Mouse (Mus musculus) liver, adult 2 months (tissue): ENCODE measurements at regions not wholly inside any gene's neighbourhood (a gene's known extent, or its start where the extent isn't known, plus 50 kb on each side); places are given as distances from the start of the nearest gene placed in this dataset.
"Not testable (repeated sequence)": the region's sequence is repeated elsewhere in the genome, so short reads cannot be mapped to it uniquely, and the experiment has no call there.

ENCODE experiments used
- CTCF ChIP-seq: fragments of 200-500 bp; IDR thresholded peaks from 2 replicates; pipeline ENCODE4 v1.5.1; 2011; ENCODE audit warnings: low read depth, low read length, control low read depth
- POLR2A ChIP-seq: fragments of 200-500 bp; IDR thresholded peaks from 2 replicates; pipeline ENCODE4 v1.6.1; 2011; ENCODE audit warnings: low read length, control low read depth; ENCODE audit not compliant: insufficient read depth; ENCODE audit errors: extremely low read depth

DNA sequence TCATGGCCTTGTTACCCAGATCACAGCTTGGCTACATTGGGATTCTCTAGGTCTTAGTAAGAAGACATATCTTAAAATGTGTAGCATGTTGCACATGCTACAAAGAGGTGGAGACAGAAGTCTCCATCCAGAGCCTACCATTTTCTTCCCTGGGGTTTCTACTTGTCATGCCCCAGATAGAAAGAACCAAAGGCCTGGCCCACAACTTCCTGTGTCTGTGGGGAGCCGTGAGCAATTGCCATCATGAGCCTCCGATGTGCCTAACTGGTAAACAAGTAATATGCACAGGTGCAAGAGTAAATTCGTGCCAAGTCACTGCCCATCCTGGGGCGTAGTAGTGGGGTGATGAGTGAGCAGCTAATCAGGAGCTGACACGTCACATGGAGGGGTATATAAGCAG lies 136.7 kb upstream of the Olfr1324 start:
- not testable (repeated sequence) for TF ChIP-seq CTCF, POLR2A
